Mouse (Mus musculus) myocyte (in vitro differentiated cells): Measurements from ENCODE around the gene Vwa1. TPM values are rescaled to one million over a fixed set of nuclear protein-coding genes. Genes with fewer than 3 reads are reported as not detected.
A peak's percentile ranks its signal among the peaks of the same experiment; 100 is the strongest.

ENCODE experiments used
- H3K27me3 ChIP-seq: one replicate; pipeline ENCODE4 v1.6.1; 2011; ENCODE audit not compliant: control insufficient read depth, insufficient read depth, insufficient read length
- H3K36me3 ChIP-seq: one replicate; pipeline ENCODE4 v1.6.1; 2011; ENCODE audit not compliant: control insufficient read depth, insufficient read depth
- H3K4me2 ChIP-seq: one replicate; pipeline ENCODE4 v1.6.1; 2011; ENCODE audit warnings: low read depth, control low read depth
- H3K4me3 ChIP-seq: one replicate; pipeline ENCODE4 v1.5.1; 2011; ENCODE audit warnings: mild to moderate bottlenecking, control low read depth, moderate library complexity
- H3K79me2 ChIP-seq: one replicate; pipeline ENCODE4 v1.6.1; 2011; ENCODE audit not compliant: control insufficient read depth, insufficient read depth
- H3ac ChIP-seq: one replicate; pipeline ENCODE4 v1.6.1; 2011; ENCODE audit not compliant: control insufficient read depth, insufficient read length
- CEBPB ChIP-seq: IDR thresholded peaks from 2 replicates; pipeline ENCODE4 v1.6.1; 2011; ENCODE audit warnings: mild to moderate bottlenecking, moderate library complexity; ENCODE audit not compliant: poor library complexity, insufficient read depth, severe bottlenecking
- E2F4 ChIP-seq: IDR thresholded peaks from one replicate; pipeline ENCODE4 v1.6.1; 2011; ENCODE audit warnings: mild to moderate bottlenecking, control low read depth, moderate library complexity; ENCODE audit not compliant: insufficient read depth
- MAX ChIP-seq: IDR thresholded peaks from one replicate; pipeline ENCODE4 v1.6.1; 2011; ENCODE audit warnings: low read depth, mild to moderate bottlenecking, control low read depth
- MYOD1 ChIP-seq, 3 experiments: IDR thresholded peaks; one replicate each; pipeline ENCODE4 v1.6.1; 2011; ENCODE audit warnings: control low read depth in 2 of 3, low read depth in 2 of 3, mild to moderate bottlenecking in 2 of 3, moderate library complexity in 1 of 3; ENCODE audit not compliant: insufficient read length in 2 of 3, control insufficient read depth in 1 of 3
- MYOG ChIP-seq, 3 experiments: IDR thresholded peaks; one replicate each; pipeline ENCODE4 v1.6.1; 2011; ENCODE audit warnings: control low read depth in 2 of 3, low read depth in 2 of 3, mild to moderate bottlenecking in 2 of 3; ENCODE audit not compliant: insufficient read length in 2 of 3, control insufficient read depth in 1 of 3, insufficient read depth in 1 of 3
- POLR2A ChIP-seq: IDR thresholded peaks from one replicate; pipeline ENCODE4 v1.6.1; 2011; ENCODE audit warnings: low read depth, mild to moderate bottlenecking, control low read depth, moderate library complexity; ENCODE audit not compliant: insufficient read length
- POLR2AphosphoS2 ChIP-seq: IDR thresholded peaks from one replicate; pipeline ENCODE4 v1.6.1; 2011; ENCODE audit warnings: low read depth, control low read depth; ENCODE audit not compliant: insufficient read length
- REST ChIP-seq: IDR thresholded peaks from one replicate; pipeline ENCODE4 v1.6.1; 2011; ENCODE audit warnings: mild to moderate bottlenecking, control low read depth, moderate library complexity; ENCODE audit not compliant: insufficient read depth, insufficient read length
- SRF ChIP-seq: IDR thresholded peaks from one replicate; pipeline ENCODE4 v1.6.1; 2011; ENCODE audit warnings: low read depth; ENCODE audit not compliant: control insufficient read depth, insufficient read length
- TCF12 ChIP-seq: IDR thresholded peaks from one replicate; pipeline ENCODE4 v1.6.1; 2011; ENCODE audit warnings: mild to moderate bottlenecking, control low read depth; ENCODE audit not compliant: poor library complexity, insufficient read depth, severe bottlenecking
- TCF3 ChIP-seq: IDR thresholded peaks from one replicate; pipeline ENCODE4 v1.6.1; 2011; ENCODE audit warnings: low read depth, control low read depth; ENCODE audit not compliant: insufficient read length
- USF1 ChIP-seq: IDR thresholded peaks from one replicate; pipeline ENCODE4 v1.6.1; 2011; ENCODE audit warnings: low read depth, mild to moderate bottlenecking, control low read depth, moderate library complexity
- polyA plus RNA-seq: library from polyadenylated mRNA; unstranded; fragments of >200 nt; fragmentation: generic; extraction: Trizol; gene quantifications from one replicate; pipeline ENCODE4 v1.2.1, GENCODE M21; 2012; ENCODE audit warnings: missing spikeins

The Vwa1 gene
- polyA plus RNA-seq, 1 experiment = 3.2 TPM

- Histone ChIP-seq H3K79me2 (no peaks in the 10 kb centered on the region), H3K4me3 (peak overlapping the region; percentile 6), H3K4me2 (peak overlapping the region; percentile 72), H3ac (no peak overlapping the region), H3K27me3 (no peaks in the 10 kb centered on the region), H3K36me3 (no peaks in the 10 kb centered on the region)
- no peak for TF ChIP-seq E2F4
- TF ChIP-seq MAX = no peak
- TF ChIP-seq POLR2AphosphoS2 = no peak
- TF ChIP-seq MYOD1 (IDR thresholded peaks at IDR 0.05; ENCODE audit: control insufficient read depth in 1 of 3, insufficient read length in 2 of 3, low read depth in 2 of 3) = no peak
- no peak for TF ChIP-seq TCF3
- no peak for TF ChIP-seq POLR2A
- TF ChIP-seq TCF12 = no peak
- TF ChIP-seq CEBPB = no peak
- TF ChIP-seq MYOG (IDR thresholded peaks at IDR 0.05; ENCODE audit: control insufficient read depth in 1 of 3, insufficient read depth in 1 of 3, insufficient read length in 2 of 3, low read depth in 2 of 3) = no peak
- no peak for TF ChIP-seq SRF
- no peak for TF ChIP-seq USF1
- no peak for TF ChIP-seq REST
Observed at GRCm38 (mm10) chr4:155774971-155775740, 658 bp upstream of the Vwa1 start.

GRCm38 (mm10) chr4:155773335-155774078 lies 991 bp downstream of the Vwa1 start:
- H3K27me3 ChIP-seq = no peaks in the 10 kb centered on the region
- H3K36me3 ChIP-seq = no peaks in the 10 kb centered on the region
- H3K79me2 ChIP-seq = no peaks in the 10 kb centered on the region
- no peak overlapping the region for H3ac ChIP-seq
- peak overlapping the region; percentile 6 for H3K4me3 ChIP-seq
- TF ChIP-seq TCF3 (no peak), CEBPB (no peak), MYOG (IDR thresholded peaks at IDR 0.05; ENCODE audit: control insufficient read depth in 1 of 3, insufficient read depth in 1 of 3, insufficient read length in 2 of 3, low read depth in 2 of 3) (no peak), MAX (no peak), USF1 (no peak), TCF12 (no peak), POLR2AphosphoS2 (no peak), E2F4 (no peak), POLR2A (no peak), REST (no peak)
- peak overlapping the region; percentile 72 for H3K4me2 ChIP-seq

GRCm38 (mm10) chr4:155772786-155773185 lies 1.7 kb downstream of the Vwa1 start:
- H3K4me2 ChIP-seq = no peak overlapping the region
- no peaks in the 10 kb centered on the region for H3K79me2 ChIP-seq
- no peaks in the 10 kb centered on the region for H3K27me3 ChIP-seq
- H3ac ChIP-seq = no peak overlapping the region
- no peaks in the 10 kb centered on the region for H3K36me3 ChIP-seq
- TF ChIP-seq REST (no peak), TCF12 (no peak), SRF (no peak), MAX (no peak), POLR2AphosphoS2 (no peak), TCF3 (no peak), USF1 (no peak), MYOD1 (IDR thresholded peaks at IDR 0.05; ENCODE audit: control insufficient read depth in 1 of 3, insufficient read length in 2 of 3, low read depth in 2 of 3) (no peak), POLR2A (no peak), MYOG (IDR thresholded peaks at IDR 0.05; ENCODE audit: control insufficient read depth in 1 of 3, insufficient read depth in 1 of 3, insufficient read length in 2 of 3, low read depth in 2 of 3) (no peak), CEBPB (no peak), E2F4 (no peak)
- H3K4me3 ChIP-seq = no peak overlapping the region

- Histone ChIP-seq H3K27me3 (no peaks in the 10 kb centered on the region), H3ac (no peak overlapping the region), H3K4me2 (no peak overlapping the region), H3K36me3 (no peaks in the 10 kb centered on the region), H3K4me3 (no peak overlapping the region), H3K79me2 (no peaks in the 10 kb centered on the region)
- TF ChIP-seq POLR2A (no peak), MYOD1 (IDR thresholded peaks at IDR 0.05; ENCODE audit: control insufficient read depth in 1 of 3, insufficient read length in 2 of 3, low read depth in 2 of 3) (no peak), CEBPB (no peak), MYOG (IDR thresholded peaks at IDR 0.05; ENCODE audit: control insufficient read depth in 1 of 3, insufficient read depth in 1 of 3, insufficient read length in 2 of 3, low read depth in 2 of 3) (no peak), TCF3 (no peak), REST (no peak), USF1 (no peak), TCF12 (no peak), SRF (no peak)
Observed at GRCm38 (mm10) chr4:155771706-155772105, 2.8 kb downstream of the Vwa1 start.
